Mouse (Mus musculus): ENCODE measurements at regions not wholly inside any gene's neighbourhood (a gene's known extent, or its start where the extent isn't known, plus 50 kb on each side); places are given as distances from the start of the nearest gene placed in this dataset.

GRCm38 (mm10) chr11:63425741-63426140 lies 297.0 kb downstream of the Pmp22 start:
- no peak for TF ChIP-seq ZNF384 (IDR thresholded peaks at IDR 0.05; ENCODE audit: low read depth, low read length)
- no peak for TF ChIP-seq ZC3H11A (IDR thresholded peaks at IDR 0.05; ENCODE audit: borderline replicate concordance, low read depth, low read length)
- no peak for TF ChIP-seq CHD2 (IDR thresholded peaks at IDR 0.05; ENCODE audit: low read depth, low read length)
- no peak for TF ChIP-seq MAFK (IDR thresholded peaks at IDR 0.05; ENCODE audit: insufficient read depth, low read depth, low read length)

Measured in ES-E14 (cell line).